Mouse (Mus musculus) forebrain, embryonic 15.5 days (tissue): ENCODE measurements around the gene Gpc6. TPM values are rescaled to one million over a fixed set of nuclear protein-coding genes. Genes with fewer than 3 reads are reported as not detected.

Experiments
- ATAC-seq: fragments of 200-750 bp; cut with Nextera tagmentation; replicated peaks from 2 replicates; pipeline ENCODE4 v1.8.0; 2017; ENCODE audit warnings: mild to moderate bottlenecking, moderate TSS enrichment, moderate library complexity
- H3K27ac ChIP-seq: fragments of 300-500 bp; sonication (generic); replicated peaks from 2 replicates; pipeline ENCODE4 v1.5.1; 2015; ENCODE audit warnings: mild to moderate bottlenecking, inconsistent platforms
- H3K27me3 ChIP-seq: fragments of 300-500 bp; sonication (generic); 2 replicates; pipeline ENCODE4 v1.6.1; 2015; ENCODE audit warnings: inconsistent platforms
- H3K36me3 ChIP-seq: fragments of 300-500 bp; sonication (generic); 2 replicates; pipeline ENCODE4 v1.6.1; 2015; ENCODE audit warnings: mild to moderate bottlenecking, inconsistent platforms
- H3K4me1 ChIP-seq: fragments of 300-500 bp; sonication (generic); 2 replicates; pipeline ENCODE4 v1.6.1; 2015; ENCODE audit warnings: inconsistent platforms
- H3K4me2 ChIP-seq: fragments of 300-500 bp; sonication (generic); replicated peaks from 2 replicates; pipeline ENCODE4 v1.6.1; 2015; ENCODE audit warnings: mild to moderate bottlenecking, inconsistent platforms
- H3K4me3 ChIP-seq: fragments of 300-500 bp; sonication (generic); 2 replicates; pipeline ENCODE4 v1.5.1; 2015; ENCODE audit warnings: mild to moderate bottlenecking, inconsistent platforms
- H3K9ac ChIP-seq: fragments of 300-500 bp; sonication (generic); replicated peaks from 2 replicates; pipeline ENCODE4 v1.6.1; 2015; ENCODE audit warnings: mild to moderate bottlenecking, inconsistent platforms
- H3K9me3 ChIP-seq: fragments of 300-500 bp; sonication (generic); 2 replicates; pipeline ENCODE4 v1.6.1; 2016; ENCODE audit warnings: inconsistent platforms
- WGBS: fragments of 180-500 bp; shearing (Covaris S2); methylation state at CpG from one replicate; pipeline ENCODE4 v1.1.7; 2015; ENCODE audit warnings: mixed read lengths; 5-methylcytosine and 5-hydroxymethylcytosine counted together
- polyA plus RNA-seq: library from polyadenylated mRNA; unstranded; fragments of >200 nt; fragmentation: Nextera tagmentation; extraction: Ambion mirVana; gene quantifications from 2 replicates; pipeline ENCODE4 v1.2.1, GENCODE M21; 2015

Gpc6 gene
- polyA plus RNA-seq, 1 experiment from 2014 or later = 18.3 TPM

DNA sequence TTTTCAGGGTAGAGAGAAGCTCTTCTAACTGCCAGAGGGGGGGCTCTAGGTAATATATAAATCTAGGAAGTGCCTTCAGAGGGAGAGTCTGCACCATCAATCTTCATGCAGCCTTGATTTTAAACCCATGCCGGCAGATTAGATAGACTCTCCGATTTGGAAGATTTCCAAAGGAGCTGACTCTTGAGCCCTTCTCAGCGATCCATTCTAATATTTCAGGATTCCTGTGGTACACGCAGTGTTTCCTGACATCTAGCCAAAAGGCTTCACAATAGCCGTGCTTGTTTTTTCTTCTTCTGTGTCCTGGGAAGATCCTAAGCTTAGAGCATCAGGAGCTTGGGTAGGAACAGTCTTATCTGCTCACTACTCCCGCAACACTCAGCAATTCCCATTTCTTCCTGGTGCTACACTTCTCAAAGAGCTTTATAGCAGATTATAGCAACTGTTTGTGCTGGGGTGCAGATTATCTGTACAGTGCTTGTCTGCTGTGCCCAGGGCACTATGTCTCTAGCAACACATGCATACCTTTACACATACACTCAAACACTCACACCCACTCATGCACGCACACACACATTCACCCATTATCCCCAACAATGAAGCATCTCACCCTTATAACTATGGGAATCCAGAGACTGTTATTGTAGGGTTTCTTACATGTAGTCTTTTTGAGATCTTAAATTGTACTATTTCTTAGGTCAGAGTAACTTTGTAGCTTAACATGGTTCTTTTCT lies 3.8 kb downstream of the Gpc6 start:
- Histone ChIP-seq H3K4me1 (peaks cover 24% of the 10 kb centered on the region), H3K27me3 (no peaks in the 10 kb centered on the region), H3K36me3 (no peaks in the 10 kb centered on the region), H3K9ac (no peak overlapping the region), H3K9me3 (no peaks in the 10 kb centered on the region), H3K27ac (no peak overlapping the region), H3K4me3 (peak overlapping the region; percentile 94), H3K4me2 (peak overlapping the region; percentile 92)
- no peak for ATAC-seq
- WGBS = 29% methylated on average over 7 of the region's 7 CpGs

DNA sequence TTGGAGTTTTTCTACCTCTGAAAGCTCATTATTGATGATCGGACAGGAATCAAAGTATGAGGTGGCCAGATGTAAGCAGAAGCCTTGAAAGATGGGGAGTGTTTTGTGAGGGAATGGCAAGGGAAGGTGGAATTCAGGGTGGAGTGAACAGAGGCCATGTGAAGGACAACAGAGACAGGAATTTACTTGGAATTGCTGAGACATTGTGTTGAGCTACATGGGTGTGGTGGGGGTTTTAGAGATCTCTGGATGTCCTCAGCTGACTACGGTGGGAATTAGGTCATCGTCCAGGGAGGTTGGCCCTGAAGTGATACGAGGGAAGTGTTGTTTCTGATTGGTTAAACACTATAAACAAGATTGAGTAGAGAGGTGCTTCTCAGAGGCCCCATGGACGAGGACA lies 8.7 kb downstream of the Gpc6 start:
- H3K4me2 ChIP-seq = no peak overlapping the region
- 87% methylated on average over 5 of the region's 5 CpGs for WGBS
- H3K4me1 ChIP-seq = peaks cover 12% of the 10 kb centered on the region
- no peak overlapping the region for H3K4me3 ChIP-seq
- no peaks in the 10 kb centered on the region for H3K9me3 ChIP-seq
- H3K36me3 ChIP-seq = no peaks in the 10 kb centered on the region
- H3K9ac ChIP-seq = no peak overlapping the region
- ATAC-seq = no peak
- H3K27me3 ChIP-seq = no peaks in the 10 kb centered on the region
- H3K27ac ChIP-seq = no peak overlapping the region

DNA sequence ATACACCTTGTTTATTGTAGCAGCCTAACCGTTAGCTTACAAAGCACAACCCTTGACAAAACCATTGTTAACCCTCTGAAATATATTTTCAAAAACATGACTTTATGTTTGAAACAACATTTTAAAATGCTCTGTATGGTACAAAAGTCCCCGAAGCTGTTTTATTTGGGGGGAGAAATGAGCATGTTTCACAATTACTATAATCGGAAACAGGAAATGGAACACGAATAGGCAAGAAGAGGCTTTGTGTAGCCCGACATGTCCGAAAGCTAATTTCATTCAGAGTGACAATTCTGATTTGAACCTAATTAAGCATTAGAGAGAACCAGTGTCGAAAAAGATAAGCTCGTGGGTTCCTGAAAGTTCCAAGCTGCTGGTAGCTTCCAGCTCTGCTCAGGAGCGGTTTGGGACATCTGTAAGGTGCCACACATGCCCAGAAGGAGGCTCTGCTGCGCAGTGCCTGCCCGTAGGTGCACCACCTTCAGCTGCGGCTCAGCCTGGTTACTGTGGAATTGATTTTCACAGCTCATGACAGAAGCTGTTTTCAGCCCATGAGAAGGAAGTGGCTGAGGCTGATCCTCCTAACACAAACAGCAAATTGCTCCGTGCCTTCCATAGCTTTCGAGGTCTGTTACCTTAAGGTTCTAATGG lies 12.9 kb downstream of the Gpc6 start:
- peaks cover 8% of the 10 kb centered on the region; the same call in 1 of the 2 replicates for H3K4me1 ChIP-seq
- WGBS = 58% methylated on average over 14 of the region's 14 CpGs
- no peaks in the 10 kb centered on the region for H3K27me3 ChIP-seq
- no peak overlapping the region for H3K4me3 ChIP-seq
- no peaks in the 10 kb centered on the region for H3K9me3 ChIP-seq
- ATAC-seq = peak; percentile 73; the same call in 1 of the 2 replicates
- H3K4me2 ChIP-seq = no peak overlapping the region
- H3K27ac ChIP-seq = no peak overlapping the region
- H3K36me3 ChIP-seq = no peaks in the 10 kb centered on the region
- no peak overlapping the region for H3K9ac ChIP-seq

DNA sequence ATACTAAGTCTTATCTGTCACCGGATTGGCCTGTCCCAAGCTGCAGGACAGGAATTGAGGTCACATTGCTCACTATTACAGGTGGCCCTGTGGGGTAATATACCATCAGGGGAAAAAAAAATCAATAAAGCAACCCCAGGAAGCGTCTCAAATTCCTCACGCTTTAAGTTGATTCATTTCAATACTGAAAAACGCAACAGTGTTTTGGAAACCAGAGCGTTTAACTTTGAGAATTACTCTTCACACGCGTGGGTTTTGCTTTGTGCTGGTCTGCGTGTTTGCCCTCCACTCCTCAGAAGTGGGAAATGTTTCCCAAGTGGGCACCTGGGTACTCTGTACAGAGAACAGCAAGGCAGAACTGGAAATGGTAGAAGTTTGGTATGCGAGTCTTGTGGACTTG lies 13.6 kb downstream of the Gpc6 start:
- H3K27me3 ChIP-seq = no peaks in the 10 kb centered on the region
- H3K36me3 ChIP-seq = no peaks in the 10 kb centered on the region
- no peak overlapping the region for H3K4me2 ChIP-seq
- H3K9me3 ChIP-seq = no peaks in the 10 kb centered on the region
- WGBS = 94% methylated on average over 9 of the region's 9 CpGs
- peaks cover 8% of the 10 kb centered on the region; the same call in 1 of the 2 replicates for H3K4me1 ChIP-seq
- no peak overlapping the region for H3K4me3 ChIP-seq
- no peak overlapping the region for H3K9ac ChIP-seq
- H3K27ac ChIP-seq = no peak overlapping the region
- no peak for ATAC-seq

DNA sequence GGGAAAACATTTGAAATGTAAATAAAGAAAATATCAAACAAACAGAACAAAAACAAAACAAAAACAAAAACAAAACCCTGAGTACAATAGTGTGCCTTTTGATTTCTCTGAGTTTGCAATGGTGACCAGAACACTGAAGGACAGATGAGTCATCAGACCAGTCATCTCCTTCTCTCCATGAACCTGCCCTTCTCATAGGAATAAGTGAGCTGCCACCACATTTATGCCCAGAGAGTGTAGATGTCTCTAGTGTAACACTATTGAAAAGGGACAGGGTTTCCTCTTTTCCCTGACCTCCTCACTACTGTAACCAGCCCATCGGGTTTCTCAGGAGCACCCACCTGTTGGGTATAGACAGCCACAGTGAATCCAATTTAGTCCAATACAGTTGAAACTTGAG lies 14.4 kb downstream of the Gpc6 start:
- Histone ChIP-seq H3K36me3 (no peaks in the 10 kb centered on the region), H3K4me1 (peaks cover 8% of the 10 kb centered on the region; the same call in 1 of the 2 replicates), H3K9ac (no peak overlapping the region), H3K4me3 (no peak overlapping the region), H3K27me3 (no peaks in the 10 kb centered on the region), H3K27ac (no peak overlapping the region), H3K4me2 (no peak overlapping the region), H3K9me3 (no peaks in the 10 kb centered on the region)
- WGBS = 100% methylated on average over 1 of the region's 1 CpGs
- no peak for ATAC-seq

DNA sequence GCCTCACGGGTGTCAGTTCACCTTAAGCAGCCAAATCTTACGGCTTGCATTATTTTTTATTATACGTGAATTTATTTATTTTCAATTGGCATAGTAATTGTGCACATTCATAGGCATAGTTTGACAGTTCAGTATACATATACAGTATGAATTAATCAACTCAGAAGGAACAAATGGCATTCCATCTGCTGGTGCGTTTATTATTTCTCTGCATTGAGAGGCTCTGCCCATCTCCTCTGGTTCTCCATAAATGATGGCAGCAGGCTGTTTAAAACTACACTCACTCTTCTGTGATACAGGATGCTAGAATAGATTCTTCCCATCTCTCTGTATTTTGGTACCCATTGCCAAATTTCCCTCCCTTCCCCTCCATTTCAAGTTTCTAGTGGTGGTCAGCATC lies 16.7 kb downstream of the Gpc6 start:
- no peak overlapping the region for H3K4me2 ChIP-seq
- ATAC-seq = no peak; the same call in 1 of the 2 replicates
- no peak overlapping the region for H3K4me3 ChIP-seq
- H3K27me3 ChIP-seq = no peaks in the 10 kb centered on the region
- no peak overlapping the region for H3K9ac ChIP-seq
- no peak overlapping the region for H3K27ac ChIP-seq
- WGBS = 71% methylated on average over 4 of the region's 4 CpGs
- peaks cover 8% of the 10 kb centered on the region; the same call in 1 of the 2 replicates for H3K4me1 ChIP-seq
- no peaks in the 10 kb centered on the region for H3K9me3 ChIP-seq
- H3K36me3 ChIP-seq = no peaks in the 10 kb centered on the region

DNA sequence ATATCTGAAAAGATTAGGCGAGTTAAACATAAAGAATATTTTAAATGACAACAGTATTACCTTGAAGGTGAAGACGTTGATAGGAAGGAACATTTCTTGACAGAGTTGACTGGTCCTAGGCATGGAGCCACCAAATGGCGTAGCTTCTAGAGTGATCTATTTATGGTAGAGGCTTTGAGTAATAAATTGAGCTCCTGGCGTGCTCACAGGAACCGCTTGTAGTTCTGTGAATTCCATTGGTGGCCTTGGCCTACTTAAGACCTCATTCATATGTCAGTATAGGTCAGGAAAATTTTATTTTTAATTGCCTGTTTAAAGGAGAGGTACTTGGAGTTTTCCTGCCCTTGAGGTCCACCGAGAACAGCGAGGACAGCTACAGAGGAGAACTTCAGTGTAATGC lies 18.6 kb downstream of the Gpc6 start:
- no peaks in the 10 kb centered on the region for H3K9me3 ChIP-seq
- H3K27me3 ChIP-seq = no peaks in the 10 kb centered on the region
- H3K4me3 ChIP-seq = no peak overlapping the region
- H3K4me2 ChIP-seq = no peak overlapping the region
- no peak for ATAC-seq
- WGBS = 95% methylated on average over 7 of the region's 7 CpGs
- no peak overlapping the region for H3K27ac ChIP-seq
- no peaks in the 10 kb centered on the region for H3K36me3 ChIP-seq
- H3K4me1 ChIP-seq = no peaks in the 10 kb centered on the region
- H3K9ac ChIP-seq = no peak overlapping the region

DNA sequence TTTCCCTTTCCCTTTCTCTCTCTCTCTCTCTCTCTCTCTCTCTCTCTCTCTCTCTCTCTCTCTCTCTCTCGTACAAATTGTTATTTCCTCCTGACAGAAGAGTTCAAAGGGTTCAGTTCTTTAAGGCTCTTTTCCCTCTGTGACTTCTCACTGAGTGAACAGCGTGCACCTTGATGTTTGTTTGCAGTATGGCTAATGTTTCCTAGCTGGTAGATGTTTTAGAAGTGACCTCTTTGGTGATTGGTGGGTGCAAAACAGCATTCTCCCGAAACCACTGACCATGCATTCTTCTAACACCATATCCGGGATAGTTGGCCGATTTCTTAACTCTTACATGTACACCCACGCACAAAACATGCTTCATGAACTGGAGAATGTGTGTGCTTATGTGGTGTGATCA lies 20.9 kb downstream of the Gpc6 start:
- no peak overlapping the region for H3K9ac ChIP-seq
- ATAC-seq = no peak
- WGBS = 91% methylated on average over 6 of the region's 6 CpGs
- H3K4me2 ChIP-seq = no peak overlapping the region
- no peaks in the 10 kb centered on the region for H3K4me1 ChIP-seq
- H3K4me3 ChIP-seq = no peak overlapping the region
- H3K27ac ChIP-seq = no peak overlapping the region
- no peaks in the 10 kb centered on the region for H3K27me3 ChIP-seq
- no peaks in the 10 kb centered on the region for H3K9me3 ChIP-seq
- H3K36me3 ChIP-seq = no peaks in the 10 kb centered on the region

DNA sequence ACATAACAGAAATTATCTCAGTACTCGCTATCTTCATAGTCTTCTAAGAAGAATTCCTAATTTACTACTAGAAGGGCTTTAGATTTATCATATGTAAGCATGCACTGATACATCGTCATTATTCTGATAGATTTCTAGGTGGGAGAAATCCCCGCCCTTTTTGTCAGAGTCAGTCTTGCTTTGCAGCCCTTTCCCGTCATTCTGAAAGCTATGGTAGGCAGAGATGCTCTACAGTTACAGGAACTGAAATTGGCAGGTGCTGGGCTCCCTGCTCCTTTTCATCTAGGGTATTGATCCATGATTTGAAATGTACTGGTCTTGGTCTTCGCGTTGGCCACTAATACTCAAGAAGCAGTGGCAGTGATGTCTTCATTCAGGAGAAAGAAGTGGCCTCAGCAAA lies 22.3 kb downstream of the Gpc6 start:
- no peaks in the 10 kb centered on the region for H3K27me3 ChIP-seq
- 96% methylated on average over 6 of the region's 6 CpGs for WGBS
- peaks cover 4% of the 10 kb centered on the region; the same call in 1 of the 2 replicates for H3K36me3 ChIP-seq
- no peak overlapping the region for H3K4me3 ChIP-seq
- H3K4me1 ChIP-seq = no peaks in the 10 kb centered on the region
- no peaks in the 10 kb centered on the region for H3K9me3 ChIP-seq
- no peak for ATAC-seq
- H3K27ac ChIP-seq = no peak overlapping the region
- H3K4me2 ChIP-seq = no peak overlapping the region
- H3K9ac ChIP-seq = no peak overlapping the region

DNA sequence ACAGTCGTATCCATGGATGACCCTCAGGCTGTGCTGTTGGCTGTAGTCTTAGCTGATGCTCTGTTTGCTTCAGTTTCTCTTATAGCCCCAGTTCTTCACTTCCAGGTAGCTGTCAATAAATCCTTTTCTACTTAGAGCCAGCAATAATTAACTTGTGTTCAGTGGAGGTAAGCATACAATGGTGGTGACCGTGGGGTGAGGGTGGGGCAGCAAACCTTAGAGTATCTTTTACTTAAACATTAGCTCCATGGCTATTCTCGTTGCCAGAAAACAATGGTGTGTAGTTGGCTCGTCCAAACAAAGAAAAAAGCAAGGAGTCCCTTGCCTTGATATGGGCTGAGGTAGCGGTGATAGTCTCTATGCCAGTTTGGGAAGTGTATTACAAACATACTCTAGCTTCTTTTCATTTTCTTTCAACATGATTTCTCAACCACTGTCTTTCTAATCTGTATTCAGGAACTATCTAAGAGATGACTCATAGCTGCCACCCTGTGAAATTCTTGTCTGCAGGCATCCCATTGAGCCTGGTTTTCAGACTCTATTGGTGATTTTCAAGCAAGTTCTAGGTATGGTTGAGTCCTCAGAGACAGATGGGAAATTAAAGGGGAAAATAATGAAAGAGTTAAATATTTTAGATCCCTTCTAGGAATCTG lies 22.9 kb downstream of the Gpc6 start:
- Histone ChIP-seq H3K4me3 (no peak overlapping the region), H3K36me3 (peaks cover 4% of the 10 kb centered on the region; the same call in 1 of the 2 replicates), H3K4me2 (no peak overlapping the region), H3K9ac (no peak overlapping the region), H3K9me3 (no peaks in the 10 kb centered on the region), H3K27ac (no peak overlapping the region), H3K4me1 (no peaks in the 10 kb centered on the region), H3K27me3 (no peaks in the 10 kb centered on the region)
- WGBS = 91% methylated on average over 5 of the region's 5 CpGs
- no peak for ATAC-seq

DNA sequence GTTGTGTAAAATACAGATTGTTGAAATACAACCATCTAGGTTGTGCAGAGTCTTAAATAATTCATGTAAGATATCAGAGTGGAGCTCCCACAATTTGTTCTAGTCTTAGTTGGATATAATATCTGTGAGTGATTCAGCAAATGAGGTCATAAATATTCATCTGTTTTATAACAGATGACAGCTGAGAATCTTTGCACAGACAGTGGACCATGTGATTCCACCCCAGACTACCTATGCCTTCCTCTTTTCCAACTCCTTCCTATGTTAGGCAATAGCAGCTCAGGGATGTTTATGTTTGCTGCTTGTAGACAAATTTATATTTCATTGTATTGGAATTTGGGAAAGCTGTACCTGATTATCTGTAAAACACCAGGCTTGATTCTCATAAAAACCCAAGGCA lies 32.0 kb downstream of the Gpc6 start:
- ATAC-seq = 0 out of 2 replicates have a peak, but pooled peaks have one; percentile 26
- Histone ChIP-seq H3K27me3 (no peaks in the 10 kb centered on the region), H3K4me3 (no peak overlapping the region), H3K36me3 (peaks cover 3% of the 10 kb centered on the region; the same call in 1 of the 2 replicates), H3K9me3 (no peaks in the 10 kb centered on the region), H3K9ac (no peak overlapping the region), H3K4me1 (no peaks in the 10 kb centered on the region), H3K4me2 (no peak overlapping the region), H3K27ac (no peak overlapping the region)

DNA sequence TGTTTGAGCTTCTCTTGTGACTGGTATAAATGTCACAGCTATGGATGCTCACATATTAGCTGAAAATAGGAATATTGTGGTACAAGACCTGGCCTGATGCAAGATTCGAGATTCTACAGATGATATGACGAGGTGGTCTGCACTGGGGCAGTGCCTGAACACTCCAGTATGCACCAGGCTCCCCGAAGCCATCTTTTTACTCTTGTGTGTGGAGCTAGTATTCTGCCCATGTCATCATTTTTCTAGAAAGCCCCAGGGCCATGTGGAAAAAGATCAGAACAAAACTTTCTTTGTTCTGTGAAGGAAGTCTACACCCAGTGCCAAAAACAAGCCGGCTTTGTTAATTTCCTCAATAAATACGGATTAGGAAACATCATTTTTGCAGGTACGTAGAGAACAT lies 39.7 kb downstream of the Gpc6 start:
- no peaks in the 10 kb centered on the region for H3K27me3 ChIP-seq
- no peak overlapping the region for H3K27ac ChIP-seq
- H3K4me1 ChIP-seq = no peaks in the 10 kb centered on the region
- no peak overlapping the region for H3K9ac ChIP-seq
- no peak for ATAC-seq
- 66% methylated on average over 6 of the region's 6 CpGs for WGBS
- H3K9me3 ChIP-seq = no peaks in the 10 kb centered on the region
- no peaks in the 10 kb centered on the region for H3K36me3 ChIP-seq
- H3K4me2 ChIP-seq = no peak overlapping the region
- H3K4me3 ChIP-seq = no peak overlapping the region
